Mouse (Mus musculus): ENCODE measurements around the gene 1110059E24Rik. TPM values are rescaled to one million over a fixed set of nuclear protein-coding genes. Genes with fewer than 3 reads are reported as not detected.

1110059E24Rik gene
- total RNA-seq, 2 experiments from 2014 or later, result 21.2 to 22.7 TPM

GRCm38 (mm10) chr19:21583986-21584385, 68.8 kb downstream of the 1110059E24Rik start:
- intact Hi-C loops (cut with DNase I), result no loop called here
- no peak for DNase-seq (ENCODE audit: low spot score in 2 of 2)

- intact Hi-C loops (cut with DNase I), result no loop called here
- no peak for DNase-seq (ENCODE audit: low spot score in 2 of 2)
Observed at GRCm38 (mm10) chr19:21583523-21583984, 69.2 kb downstream of the 1110059E24Rik start.

GRCm38 (mm10) chr19:21581404-21581803, 71.4 kb downstream of the 1110059E24Rik start:
- intact Hi-C loops (cut with DNase I), result no loop called here
- DNase-seq (ENCODE audit: low spot score in 2 of 2), result no peak

- intact Hi-C loops (cut with DNase I), result no loop called here
- DNase-seq (ENCODE audit: low spot score in 2 of 2), result no peak
Observed at GRCm38 (mm10) chr19:21579896-21580295, 72.9 kb downstream of the 1110059E24Rik start.

- DNase-seq (ENCODE audit: low spot score in 2 of 2), result no peak
- intact Hi-C loops (cut with DNase I), result no loop called here
Observed at GRCm38 (mm10) chr19:21577443-21577842, 75.3 kb downstream of the 1110059E24Rik start.

GRCm38 (mm10) chr19:21571986-21572385, 80.8 kb downstream of the 1110059E24Rik start:
- intact Hi-C loops (cut with DNase I), result loop anchor here (1.0 to 5.0 kb wide), 3 partner anchors 80 to 730 kb away; partner anchors contain the start of genes 1110059E24Rik and Abhd17b
- DNase-seq (ENCODE audit: low spot score in 2 of 2), result no peak

GRCm38 (mm10) chr19:21571223-21571980, 81.4 kb downstream of the 1110059E24Rik start:
- DNase-seq (ENCODE audit: low spot score in 2 of 2), result peak; percentile 67 to 78
- intact Hi-C loops (cut with DNase I), result loop anchor here (1.0 to 5.0 kb wide), 3 partner anchors 81 to 731 kb away; partner anchors contain the start of genes 1110059E24Rik and Abhd17b

GRCm38 (mm10) chr19:21570778-21571177, 82.0 kb downstream of the 1110059E24Rik start:
- no peak for DNase-seq (ENCODE audit: low spot score in 2 of 2)
- intact Hi-C loops (cut with DNase I), result loop anchor here (1.0 to 5.0 kb wide), 3 partner anchors 82 to 732 kb away; partner anchors contain the start of genes 1110059E24Rik and Abhd17b

GRCm38 (mm10) chr19:21568528-21569185, 84.1 kb downstream of the 1110059E24Rik start:
- intact Hi-C loops (cut with DNase I), result loop anchor here (10.0 kb wide), 1 partner anchor 294 kb away; the partner anchor contains the start of gene Zfand5
- no peak for DNase-seq (ENCODE audit: low spot score in 2 of 2)

GRCm38 (mm10) chr19:21567933-21568332, 84.8 kb downstream of the 1110059E24Rik start:
- intact Hi-C loops (cut with DNase I), result loop anchor here (10.0 kb wide), 1 partner anchor 293 kb away; the partner anchor contains the start of gene Zfand5
- DNase-seq (ENCODE audit: low spot score in 2 of 2), result no peak

GRCm38 (mm10) chr19:21566484-21566883, 86.3 kb downstream of the 1110059E24Rik start:
- intact Hi-C loops (cut with DNase I), result loop anchor here (10.0 kb wide), 1 partner anchor 292 kb away; the partner anchor contains the start of gene Zfand5
- no peak for DNase-seq (ENCODE audit: low spot score in 2 of 2)

- no peak for DNase-seq (ENCODE audit: low spot score in 2 of 2)
- intact Hi-C loops (cut with DNase I), result loop anchor here (1.0 to 10.0 kb wide), 4 partner anchors 191 to 767 kb away; partner anchors contain the start of gene Zfand5
Observed at GRCm38 (mm10) chr19:21564461-21564797, 88.3 kb downstream of the 1110059E24Rik start.

- intact Hi-C loops (cut with DNase I), result loop anchor here (1.0 to 10.0 kb wide), 4 partner anchors 191 to 767 kb away; partner anchors contain the start of gene Zfand5
- peak; percentile 73 to 82 for DNase-seq (ENCODE audit: low spot score in 2 of 2)
Observed at GRCm38 (mm10) chr19:21563789-21564460, 88.9 kb downstream of the 1110059E24Rik start.

- intact Hi-C loops (cut with DNase I), result loop anchor here (5.0 to 10.0 kb wide), 2 partner anchors 288 to 526 kb away; partner anchors contain the start of gene Zfand5
Observed at GRCm38 (mm10) chr19:21562996-21563395, 89.8 kb downstream of the 1110059E24Rik start.

GRCm38 (mm10) chr19:21552801-21553200, 100.0 kb downstream of the 1110059E24Rik start:
- intact Hi-C loops (cut with DNase I), result no loop called here
- no peak for DNase-seq (ENCODE audit: low spot score in 2 of 2)

More at GRCm38 (mm10) chr19:21562996-21563395, 89.8 kb downstream of the 1110059E24Rik start:
- DNase-seq (ENCODE audit: low spot score in 2 of 2), result no peak

- intact Hi-C loops (cut with DNase I), result no loop called here
- no peak for DNase-seq (ENCODE audit: low spot score in 2 of 2)
Observed at GRCm38 (mm10) chr19:21551921-21552536, 100.7 kb downstream of the 1110059E24Rik start.

GRCm38 (mm10) chr19:21549713-21550112, 103.1 kb downstream of the 1110059E24Rik start:
- intact Hi-C loops (cut with DNase I), result no loop called here
- DNase-seq (ENCODE audit: low spot score in 2 of 2), result no peak

- intact Hi-C loops (cut with DNase I), result no loop called here
- DNase-seq (ENCODE audit: low spot score in 2 of 2), result no peak
Observed at GRCm38 (mm10) chr19:21548947-21549346, 103.8 kb downstream of the 1110059E24Rik start.

- intact Hi-C loops (cut with DNase I), result no loop called here
- DNase-seq (ENCODE audit: low spot score in 2 of 2), result no peak
Observed at GRCm38 (mm10) chr19:21537125-21537524, 115.7 kb downstream of the 1110059E24Rik start.

All from left cerebral cortex, postnatal 36 days (tissue).